ENCODE assay signal across 18 mouse cellular contexts in genomic region chr9:121673716-121674115, GRCm38 (mm10). TPM values are rescaled to one million over a fixed set of nuclear protein-coding genes. Genes with fewer than 3 reads are reported as not detected.
"Had no signal": no experiment of that assay in that cellular context is flagged by ENCODE, and none has a peak within 500 bp of the region (broad histone marks: within the 10 kb centered on the region; RNA-seq: fewer than 3 reads in every experiment).

No protein-coding gene starts in this region.

- H3K4me2 ChIP-seq: limb, embryonic 13.5 days; midbrain, embryonic 12.5 days; neural tube, embryonic 13.5 days had no signal

- H3K9ac ChIP-seq: limb, embryonic 13.5 days; liver, embryonic 14.5 days; midbrain, embryonic 12.5 days; neural tube, embryonic 13.5 days had no signal

- H3K4me3 ChIP-seq: limb, embryonic 13.5 days; midbrain, embryonic 12.5 days; neural tube, embryonic 13.5 days had no signal

- H3K27ac ChIP-seq: kidney, postnatal 0 days; limb, embryonic 13.5 days; liver, embryonic 14.5 days; midbrain, embryonic 12.5 days; neural tube, embryonic 13.5 days had no signal

- ATAC-seq: inflammation-experienced regulatory T-cells, adult 6 months; intestine, postnatal 0 days had no signal

- H3K36me3 ChIP-seq: limb, embryonic 13.5 days; midbrain, embryonic 12.5 days; neural tube, embryonic 13.5 days had no signal

- H3K9me3 ChIP-seq: limb, embryonic 13.5 days; midbrain, embryonic 12.5 days; neural tube, embryonic 13.5 days had no signal

- DNase-seq: kidney, adult 9 months; kidney, postnatal 36 days; layer of hippocampus, adult 9-11 months; left cerebral cortex, postnatal 4 days; retina, postnatal 1 day; right cerebral cortex, postnatal 4 days; spleen, adult 18-20 months; thymus, adult 18-20 months; thymus, postnatal 25 days had no signal

RNA-seq across cellular contexts. Expression of gene Lyzl4, which starts 31.8 kb away (rescaled TPM):
- polyA plus RNA-seq: inflammation-experienced regulatory T-cells, adult 6 months; kidney, postnatal 0 days; liver, adult 2 months; lung, embryonic 16.5 days; midbrain, embryonic 12.5 days; neural tube, embryonic 13.5 days had no signal
